Mouse (Mus musculus): Measurements from ENCODE around the gene Fdx1l. TPM values are rescaled to one million over a fixed set of nuclear protein-coding genes. Genes with fewer than 3 reads are reported as not detected.
"Not testable (repeated sequence)": the region's sequence is repeated elsewhere in the genome, so short reads cannot be mapped to it uniquely, and the experiment has no call there.

Fdx1l gene
- polyA plus RNA-seq, 1 experiment from 2014 or later, result 66.7 TPM

- 72% methylated on average over 10 of the region's 10 CpGs for WGBS
- Histone ChIP-seq H3K27ac (replicated peaks) (no peak overlapping the region), H3K4me1 (no peaks in the 10 kb centered on the region), H3K9me3 (replicated peaks) (no peaks in the 10 kb centered on the region), H3K27me3 (ENCODE audit: low read depth, poor library complexity, severe bottlenecking) (peaks cover 18% of the 10 kb centered on the region; the same call in 1 of the 2 replicates), H3K36me3 (no peaks in the 10 kb centered on the region), H3K4me3 (no peak overlapping the region)
- no peak for DNase-seq (ENCODE audit: low spot score)
These were observed 21.8 kb downstream of the Fdx1l start for GRCm38 (mm10) chr9:21051578-21051977.

- peaks cover 17% of the 10 kb centered on the region for H3K27me3 ChIP-seq (ENCODE audit: low read depth, poor library complexity, severe bottlenecking)
- 79% methylated on average over 3 of the region's 3 CpGs for WGBS
- no peak overlapping the region for H3K27ac ChIP-seq (replicated peaks)
- no peaks in the 10 kb centered on the region for H3K36me3 ChIP-seq
- H3K4me1 ChIP-seq, result peaks cover 3% of the 10 kb centered on the region; the same call in 1 of the 2 replicates
- DNase-seq (ENCODE audit: low spot score), result no peak
- H3K4me3 ChIP-seq, result no peak overlapping the region
- H3K9me3 ChIP-seq (replicated peaks), result no peaks in the 10 kb centered on the region
These were observed 28.2 kb downstream of the Fdx1l start for GRCm38 (mm10) chr9:21045235-21045634.

GRCm38 (mm10) chr9:21044785-21045184 lies 28.6 kb downstream of the Fdx1l start:
- 66% methylated on average over 1 of the region's 1 CpGs for WGBS
- not testable (repeated sequence) for DNase-seq (ENCODE audit: low spot score); H3K4me3 ChIP-seq; H3K4me1 ChIP-seq; H3K36me3 ChIP-seq; H3K27ac ChIP-seq (replicated peaks); H3K9me3 ChIP-seq (replicated peaks)
- peaks cover 22% of the 10 kb centered on the region for H3K27me3 ChIP-seq (ENCODE audit: low read depth, poor library complexity, severe bottlenecking)

GRCm38 (mm10) chr9:21043563-21043962 lies 29.9 kb downstream of the Fdx1l start:
- Histone ChIP-seq H3K4me3 (no peak overlapping the region), H3K27me3 (ENCODE audit: low read depth, poor library complexity, severe bottlenecking) (peaks cover 34% of the 10 kb centered on the region), H3K9me3 (replicated peaks) (peaks cover 3% of the 10 kb centered on the region; the same call in 1 of the 2 replicates), H3K36me3 (no peaks in the 10 kb centered on the region), H3K4me1 (peaks cover 5% of the 10 kb centered on the region), H3K27ac (replicated peaks) (no peak overlapping the region)
- DNase-seq (ENCODE audit: low spot score), result no peak
- 90% methylated on average over 4 of the region's 4 CpGs for WGBS

GRCm38 (mm10) chr9:21041308-21041707 lies 32.1 kb downstream of the Fdx1l start:
- peaks cover 56% of the 10 kb centered on the region for H3K27me3 ChIP-seq (ENCODE audit: low read depth, poor library complexity, severe bottlenecking)

GRCm38 (mm10) chr9:21039779-21040178 lies 33.6 kb downstream of the Fdx1l start:
- WGBS, result 77% methylated on average over 3 of the region's 3 CpGs
- Histone ChIP-seq H3K4me1 (peaks cover 37% of the 10 kb centered on the region), H3K4me3 (no peak overlapping the region), H3K27me3 (ENCODE audit: low read depth, poor library complexity, severe bottlenecking) (peaks cover 72% of the 10 kb centered on the region), H3K27ac (replicated peaks) (no peak overlapping the region), H3K9me3 (replicated peaks) (peaks cover 3% of the 10 kb centered on the region; the same call in 1 of the 2 replicates), H3K36me3 (no peaks in the 10 kb centered on the region)
- no peak for DNase-seq (ENCODE audit: low spot score)

More at GRCm38 (mm10) chr9:21041308-21041707, 32.1 kb downstream of the Fdx1l start:
- no peak overlapping the region for H3K27ac ChIP-seq (replicated peaks)
- H3K4me1 ChIP-seq, result peaks cover 24% of the 10 kb centered on the region
- no peak overlapping the region for H3K4me3 ChIP-seq
- peaks cover 3% of the 10 kb centered on the region; the same call in 1 of the 2 replicates for H3K9me3 ChIP-seq (replicated peaks)
- 57% methylated on average over 4 of the region's 4 CpGs for WGBS
- H3K36me3 ChIP-seq, result no peaks in the 10 kb centered on the region
- DNase-seq (ENCODE audit: low spot score), result no peak

GRCm38 (mm10) chr9:21037481-21037891 lies 35.9 kb downstream of the Fdx1l start:
- DNase-seq (ENCODE audit: low spot score), result peak; percentile 47
- peaks cover 53% of the 10 kb centered on the region for H3K4me1 ChIP-seq

GRCm38 (mm10) chr9:21036666-21037065 lies 36.7 kb downstream of the Fdx1l start:
- Histone ChIP-seq H3K27me3 (ENCODE audit: low read depth, poor library complexity, severe bottlenecking) (peaks cover 100% of the 10 kb centered on the region), H3K4me1 (peaks cover 62% of the 10 kb centered on the region), H3K27ac (replicated peaks) (no peak overlapping the region), H3K4me3 (peak overlapping the region; percentile 49; the same call in 1 of the 2 replicates), H3K9me3 (replicated peaks) (peaks cover 3% of the 10 kb centered on the region; the same call in 1 of the 2 replicates), H3K36me3 (no peaks in the 10 kb centered on the region)
- WGBS, result 1% methylated on average over 22 of the region's 22 CpGs
- no peak for DNase-seq (ENCODE audit: low spot score)

More at GRCm38 (mm10) chr9:21037481-21037891, 35.9 kb downstream of the Fdx1l start:
- Histone ChIP-seq H3K27ac (replicated peaks) (peak overlapping the region; percentile 53; the same call in 1 of the 2 replicates), H3K4me3 (peak overlapping the region; percentile 49), H3K27me3 (ENCODE audit: low read depth, poor library complexity, severe bottlenecking) (peaks cover 95% of the 10 kb centered on the region), H3K36me3 (no peaks in the 10 kb centered on the region), H3K9me3 (replicated peaks) (peaks cover 3% of the 10 kb centered on the region; the same call in 1 of the 2 replicates)
- 2% methylated on average over 31 of the region's 31 CpGs for WGBS

GRCm38 (mm10) chr9:21036161-21036560 lies 37.3 kb downstream of the Fdx1l start:
- Histone ChIP-seq H3K4me3 (no peak overlapping the region), H3K27ac (replicated peaks) (no peak overlapping the region), H3K27me3 (ENCODE audit: low read depth, poor library complexity, severe bottlenecking) (peaks cover 100% of the 10 kb centered on the region), H3K36me3 (no peaks in the 10 kb centered on the region), H3K9me3 (replicated peaks) (peaks cover 3% of the 10 kb centered on the region; the same call in 1 of the 2 replicates), H3K4me1 (peaks cover 65% of the 10 kb centered on the region)
- no peak for DNase-seq (ENCODE audit: low spot score)
- WGBS, result 6% methylated on average over 20 of the region's 20 CpGs

GRCm38 (mm10) chr9:21035586-21035985 lies 37.8 kb downstream of the Fdx1l start:
- H3K27ac ChIP-seq (replicated peaks), result no peak overlapping the region
- 0 out of 2 replicates have a peak overlapping the region, but pooled peaks have one; percentile 2 for H3K4me3 ChIP-seq
- peaks cover 69% of the 10 kb centered on the region for H3K4me1 ChIP-seq
- DNase-seq (ENCODE audit: low spot score), result no peak
- no peaks in the 10 kb centered on the region for H3K36me3 ChIP-seq
- peaks cover 100% of the 10 kb centered on the region for H3K27me3 ChIP-seq (ENCODE audit: low read depth, poor library complexity, severe bottlenecking)
- WGBS, result 20% methylated on average over 9 of the region's 9 CpGs
- H3K9me3 ChIP-seq (replicated peaks), result peaks cover 3% of the 10 kb centered on the region; the same call in 1 of the 2 replicates

- H3K4me3 ChIP-seq, result no peak overlapping the region
- 4% methylated on average over 17 of the region's 17 CpGs for WGBS
These were observed 38.8 kb downstream of the Fdx1l start for GRCm38 (mm10) chr9:21034481-21035085.

GRCm38 (mm10) chr9:21033136-21033535 lies 40.3 kb downstream of the Fdx1l start:
- H3K27ac ChIP-seq (replicated peaks), result no peak overlapping the region
- peak overlapping the region; percentile 58 for H3K4me3 ChIP-seq
- H3K27me3 ChIP-seq (ENCODE audit: low read depth, poor library complexity, severe bottlenecking), result peaks cover 100% of the 10 kb centered on the region
- WGBS, result under 1% methylated on average over 34 of the region's 34 CpGs
- H3K4me1 ChIP-seq, result peaks cover 82% of the 10 kb centered on the region
- DNase-seq (ENCODE audit: low spot score), result peak; percentile 72
- H3K9me3 ChIP-seq (replicated peaks), result no peaks in the 10 kb centered on the region
- no peaks in the 10 kb centered on the region for H3K36me3 ChIP-seq

More at GRCm38 (mm10) chr9:21034481-21035085, 38.8 kb downstream of the Fdx1l start:
- H3K27ac ChIP-seq (replicated peaks), result no peak overlapping the region
- peaks cover 79% of the 10 kb centered on the region for H3K4me1 ChIP-seq
- H3K36me3 ChIP-seq, result no peaks in the 10 kb centered on the region
- H3K27me3 ChIP-seq (ENCODE audit: low read depth, poor library complexity, severe bottlenecking), result peaks cover 100% of the 10 kb centered on the region
- peak; percentile 35 for DNase-seq (ENCODE audit: low spot score)
- peaks cover 3% of the 10 kb centered on the region; the same call in 1 of the 2 replicates for H3K9me3 ChIP-seq (replicated peaks)

- no peak for DNase-seq (ENCODE audit: low spot score)
- WGBS, result 3% methylated on average over 7 of the region's 7 CpGs
- Histone ChIP-seq H3K9me3 (replicated peaks) (no peaks in the 10 kb centered on the region), H3K36me3 (no peaks in the 10 kb centered on the region), H3K27ac (replicated peaks) (no peak overlapping the region), H3K4me3 (peak overlapping the region; percentile 58), H3K4me1 (peaks cover 82% of the 10 kb centered on the region), H3K27me3 (ENCODE audit: low read depth, poor library complexity, severe bottlenecking) (peaks cover 100% of the 10 kb centered on the region)
These were observed 40.9 kb downstream of the Fdx1l start for GRCm38 (mm10) chr9:21032491-21032890.
